Mouse (Mus musculus) hindbrain, postnatal 0 days (tissue): Measurements from ENCODE around the gene Pdlim1. TPM values are rescaled to one million over a fixed set of nuclear protein-coding genes. Genes with fewer than 3 reads are reported as not detected.
"Not testable (repeated sequence)": the region's sequence is repeated elsewhere in the genome, so short reads cannot be mapped to it uniquely, and the experiment has no call there.

Experiments used
- ATAC-seq: fragments of 200-750 bp; cut with Nextera tagmentation; 2 replicates; pipeline ENCODE4 v1.8.0; 2017; ENCODE audit warnings: mild to moderate bottlenecking, moderate TSS enrichment, moderate library complexity
- DNase-seq: peaks from one replicate; pipeline ENCODE4 v3.0.0-alpha.2; 2015; ENCODE audit warnings: low spot score
- H3K27ac ChIP-seq: fragments of 300-500 bp; sonication (generic); 2 replicates; pipeline ENCODE4 v1.5.1; 2014; ENCODE audit warnings: mild to moderate bottlenecking
- H3K27me3 ChIP-seq: fragments of 300-500 bp; sonication (generic); 2 replicates; pipeline ENCODE4 v1.6.1; 2014; ENCODE audit warnings: low read length, mixed read lengths; ENCODE audit not compliant: insufficient read depth
- H3K36me3 ChIP-seq: fragments of 300-500 bp; sonication (generic); 2 replicates; pipeline ENCODE4 v1.6.1; 2014; ENCODE audit warnings: low read length, mixed read lengths; ENCODE audit not compliant: insufficient read depth
- H3K4me1 ChIP-seq: fragments of 300-500 bp; sonication (generic); 2 replicates; pipeline ENCODE4 v1.6.1; 2014; ENCODE audit warnings: antibody characterized with exemption, low read length, mixed read lengths; ENCODE audit not compliant: insufficient read depth
- H3K4me2 ChIP-seq: fragments of 300-500 bp; sonication (generic); 2 replicates; pipeline ENCODE4 v1.6.1; 2014; ENCODE audit warnings: low read depth, mild to moderate bottlenecking, low read length, moderate library complexity, mixed read lengths
- H3K4me3 ChIP-seq: fragments of 300-500 bp; sonication (generic); 2 replicates; pipeline ENCODE4 v1.5.1; 2014; ENCODE audit warnings: low read length
- H3K9ac ChIP-seq: fragments of 300-500 bp; sonication (generic); replicated peaks from 2 replicates; pipeline ENCODE4 v1.6.1; 2014; ENCODE audit warnings: mild to moderate bottlenecking, low read length, moderate library complexity, mixed read lengths
- H3K9me3 ChIP-seq: fragments of 300-500 bp; sonication (generic); 2 replicates; pipeline ENCODE4 v1.6.1; 2016; ENCODE audit warnings: low read length, mixed read lengths
- CTCF ChIP-seq: IDR thresholded peaks from 2 replicates; pipeline ENCODE4 v1.5.1; 2016; ENCODE audit warnings: antibody characterized with exemption, control low read depth, low read depth
- WGBS: fragments of 180-500 bp; shearing (Covaris S2); extraction: QIAGEN DNeasy Blood & Tissue Kit; methylation state at CpG from one replicate; pipeline ENCODE4 v1.1.7; 2014; 5-methylcytosine and 5-hydroxymethylcytosine counted together
- polyA plus RNA-seq: library from polyadenylated mRNA; unstranded; fragments of >200 nt; fragmentation: Nextera tagmentation; extraction: Ambion mirVana; gene quantifications from 2 replicates; pipeline ENCODE4 v1.2.1, GENCODE M21; 2015
- total RNA-seq: library from RNA; depleted of rRNA; stranded (reverse); fragments of >200 nt; gene quantifications from 2 replicates; pipeline ENCODE4 v1.2.3, GENCODE M21; 2014

Pdlim1 gene
- total and polyA plus RNA-seq, 2 experiments from 2014 or later = 2.8 to 10.3 TPM

GRCm38 (mm10) chr19:40231825-40232541 is 39.7 kb downstream of the Pdlim1 start:
- Histone ChIP-seq H3K9ac (no peak overlapping the region), H3K27me3 (no peaks in the 10 kb centered on the region), H3K4me3 (no peak overlapping the region), H3K36me3 (no peaks in the 10 kb centered on the region), H3K4me1 (no peaks in the 10 kb centered on the region), H3K4me2 (no peak overlapping the region), H3K27ac (no peak overlapping the region), H3K9me3 (no peaks in the 10 kb centered on the region)
- 75% methylated on average over 7 of the region's 7 CpGs for WGBS
- DNase-seq = no peak
- ATAC-seq = no peak
- peak; percentile 25; the same call in 1 of the 2 replicates for TF ChIP-seq CTCF

GRCm38 (mm10) chr19:40231074-40231738 is 40.4 kb downstream of the Pdlim1 start:
- WGBS = 79% methylated on average over 13 of the region's 13 CpGs
- no peaks in the 10 kb centered on the region for H3K4me1 ChIP-seq

GRCm38 (mm10) chr19:40226516-40227151 is 45.0 kb downstream of the Pdlim1 start:
- 89% methylated on average over 12 of the region's 12 CpGs for WGBS
- TF ChIP-seq CTCF = no peak

More at GRCm38 (mm10) chr19:40231074-40231738, 40.4 kb downstream of the Pdlim1 start:
- Histone ChIP-seq H3K4me3 (no peak overlapping the region), H3K36me3 (no peaks in the 10 kb centered on the region), H3K4me2 (no peak overlapping the region), H3K9ac (no peak overlapping the region), H3K27me3 (no peaks in the 10 kb centered on the region), H3K9me3 (no peaks in the 10 kb centered on the region), H3K27ac (no peak overlapping the region)
- DNase-seq = no peak
- TF ChIP-seq CTCF = no peak
- ATAC-seq = no peak

GRCm38 (mm10) chr19:40225761-40226110 is 45.9 kb downstream of the Pdlim1 start:
- no peak for ATAC-seq
- no peak overlapping the region for H3K4me3 ChIP-seq
- no peak overlapping the region for H3K4me2 ChIP-seq
- WGBS = 71% methylated on average over 5 of the region's 5 CpGs
- no peaks in the 10 kb centered on the region for H3K27me3 ChIP-seq
- no peak overlapping the region for H3K9ac ChIP-seq
- H3K4me1 ChIP-seq = no peaks in the 10 kb centered on the region
- DNase-seq = no peak
- no peaks in the 10 kb centered on the region for H3K9me3 ChIP-seq
- H3K36me3 ChIP-seq = no peaks in the 10 kb centered on the region
- no peak overlapping the region for H3K27ac ChIP-seq
- no peak for TF ChIP-seq CTCF

More at GRCm38 (mm10) chr19:40226516-40227151, 45.0 kb downstream of the Pdlim1 start:
- no peaks in the 10 kb centered on the region for H3K4me1 ChIP-seq
- no peak for ATAC-seq
- H3K9me3 ChIP-seq = no peaks in the 10 kb centered on the region
- H3K4me2 ChIP-seq = no peak overlapping the region
- no peak overlapping the region for H3K27ac ChIP-seq
- DNase-seq = no peak
- H3K4me3 ChIP-seq = no peak overlapping the region
- no peak overlapping the region for H3K9ac ChIP-seq
- no peaks in the 10 kb centered on the region for H3K36me3 ChIP-seq
- no peaks in the 10 kb centered on the region for H3K27me3 ChIP-seq

GRCm38 (mm10) chr19:40225102-40225760 is 46.4 kb downstream of the Pdlim1 start:
- ATAC-seq = peak; percentile 79
- 68% methylated on average over 5 of the region's 5 CpGs for WGBS

GRCm38 (mm10) chr19:40222307-40222706 is 49.3 kb downstream of the Pdlim1 start:
- H3K27ac ChIP-seq, H3K27me3 ChIP-seq, H3K36me3 ChIP-seq, H3K4me2 ChIP-seq, H3K9ac ChIP-seq, H3K4me1 ChIP-seq, H3K4me3 ChIP-seq, DNase-seq, ATAC-seq, H3K9me3 ChIP-seq: not testable (repeated sequence)
- WGBS = 91% methylated on average over 9 of the region's 9 CpGs

More at GRCm38 (mm10) chr19:40225102-40225760, 46.4 kb downstream of the Pdlim1 start:
- peak; percentile 89 for TF ChIP-seq CTCF
- H3K4me1 ChIP-seq = no peaks in the 10 kb centered on the region
- no peaks in the 10 kb centered on the region for H3K27me3 ChIP-seq
- no peaks in the 10 kb centered on the region for H3K36me3 ChIP-seq
- H3K9me3 ChIP-seq = no peaks in the 10 kb centered on the region
- no peak overlapping the region for H3K27ac ChIP-seq
- no peak overlapping the region for H3K9ac ChIP-seq
- peak; percentile 88 for DNase-seq
- H3K4me3 ChIP-seq = no peak overlapping the region
- no peak overlapping the region for H3K4me2 ChIP-seq
